Mouse (Mus musculus): ENCODE data around the gene Tgfbr1. TPM values are rescaled to one million over a fixed set of nuclear protein-coding genes. Genes with fewer than 3 reads are reported as not detected.
A peak's percentile ranks its signal among the peaks of the same experiment; 100 is the strongest.
"Not testable (repeated sequence)": the region's sequence is repeated elsewhere in the genome, so short reads cannot be mapped to it uniquely, and the experiment has no call there.

The Tgfbr1 gene
- polyA plus RNA-seq, 1 experiment, result 5.5 TPM

DNA sequence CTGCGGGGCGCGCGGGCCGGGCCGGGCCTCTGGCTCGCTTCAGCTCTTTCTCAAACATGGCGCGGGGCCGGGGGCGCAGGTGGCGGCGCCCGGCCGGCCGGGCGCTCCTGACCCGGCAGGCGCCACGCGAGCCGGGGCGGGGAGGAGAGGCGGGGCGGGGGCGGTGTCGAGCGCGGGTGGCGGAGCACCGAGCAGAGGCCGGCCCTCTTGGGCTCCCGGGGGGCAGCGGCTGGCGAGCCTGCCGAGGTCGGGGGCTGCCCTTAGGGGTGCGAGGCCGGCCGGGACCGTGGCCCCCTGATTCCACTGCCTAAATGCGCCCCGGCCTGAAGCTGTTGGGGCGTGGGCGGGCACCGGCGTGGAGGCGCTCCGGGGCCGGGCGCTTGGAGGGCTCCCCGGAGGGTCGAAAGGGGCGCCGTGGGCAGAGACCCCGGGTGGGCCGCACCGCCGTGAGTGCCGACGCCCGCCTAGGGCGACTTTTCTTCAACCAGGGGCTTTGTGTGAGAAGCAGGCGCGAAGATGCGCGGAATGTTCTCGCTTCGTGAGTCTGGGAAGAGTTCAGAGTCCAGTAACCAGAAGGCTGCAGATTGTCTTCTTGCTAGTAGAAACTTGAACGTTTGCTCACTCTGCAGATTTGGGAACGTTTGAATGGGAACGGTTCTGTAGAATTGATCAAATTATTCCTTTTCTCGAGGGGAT is 542 bp downstream of the Tgfbr1 start:
- Histone ChIP-seq H3K4me1 (ENCODE audit: control insufficient read depth, insufficient read depth, insufficient read length) (0 out of 2 replicates have a peak, but pooled peaks cover 6% of the 10 kb centered on the region), H3K4me3 (ENCODE audit: extremely low read depth, insufficient read depth, insufficient read length) (peak overlapping the region; percentile 94), H3K27me3 (ENCODE audit: control insufficient read depth, insufficient read depth, low read length) (no peaks in the 10 kb centered on the region; the same call in 1 of the 2 replicates), H3K27ac (ENCODE audit: insufficient read depth, low read length) (peak overlapping the region; percentile 86), H3K36me3 (ENCODE audit: control insufficient read depth, insufficient read depth, low read length) (no peaks in the 10 kb centered on the region)
- WGBS, result 2% methylated on average over 66 of the region's 73 CpGs
- peak in 1 of 2 experiments; percentile 58 for DNase-seq (ENCODE audit: low read depth in 1 of 2, low spot score in 2 of 2)
- TF ChIP-seq CTCF (IDR thresholded peaks at IDR 0.05; ENCODE audit: extremely low read depth, insufficient read depth, insufficient read length, insufficient replicate concordance) (no peak), POLR2A (IDR thresholded peaks at IDR 0.05; ENCODE audit: low read depth, low read length) (no peak)

GRCm38 (mm10) chr4:47354304-47354703 is 1.3 kb downstream of the Tgfbr1 start:
- Histone ChIP-seq H3K27me3 (ENCODE audit: control insufficient read depth, insufficient read depth, low read length) (no peaks in the 10 kb centered on the region; the same call in 1 of the 2 replicates), H3K4me1 (ENCODE audit: control insufficient read depth, insufficient read depth, insufficient read length) (0 out of 2 replicates have a peak, but pooled peaks cover 6% of the 10 kb centered on the region), H3K4me3 (ENCODE audit: extremely low read depth, insufficient read depth, insufficient read length) (no peak overlapping the region; the same call in 1 of the 2 replicates), H3K27ac (ENCODE audit: insufficient read depth, low read length) (no peak overlapping the region), H3K36me3 (ENCODE audit: control insufficient read depth, insufficient read depth, low read length) (no peaks in the 10 kb centered on the region)
- DNase-seq (ENCODE audit: low read depth in 1 of 2, low spot score in 2 of 2), result no peak
- TF ChIP-seq CTCF (IDR thresholded peaks at IDR 0.05; ENCODE audit: extremely low read depth, insufficient read depth, insufficient read length, insufficient replicate concordance), result no peak
- TF ChIP-seq POLR2A (IDR thresholded peaks at IDR 0.05; ENCODE audit: low read depth, low read length), result no peak
- WGBS, result 43% methylated on average over 3 of the region's 3 CpGs

DNA sequence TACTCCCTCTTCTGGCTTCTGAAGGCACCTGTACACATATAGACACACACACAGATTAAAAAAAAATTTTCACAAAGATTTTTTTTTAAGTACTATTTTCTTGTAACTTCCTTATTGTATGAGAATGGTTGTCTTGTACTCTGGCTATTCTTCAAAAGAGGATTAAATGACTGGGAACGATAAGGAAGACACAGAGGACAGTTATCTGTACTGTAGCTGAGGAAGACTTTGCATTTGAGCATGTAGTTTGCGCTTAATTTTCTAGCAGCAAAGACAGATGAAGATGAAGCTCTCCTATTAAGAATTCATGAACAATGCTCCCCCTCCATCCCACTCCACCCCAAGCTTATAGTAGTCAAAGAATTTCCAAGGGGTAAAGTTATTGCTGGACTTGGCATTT is 9.6 kb downstream of the Tgfbr1 start:
- no peak for DNase-seq (ENCODE audit: low read depth in 1 of 2, low spot score in 2 of 2)
- Histone ChIP-seq H3K4me1 (ENCODE audit: control insufficient read depth, insufficient read depth, insufficient read length) (no peaks in the 10 kb centered on the region; the same call in 1 of the 2 replicates), H3K27me3 (ENCODE audit: control insufficient read depth, insufficient read depth, low read length) (no peaks in the 10 kb centered on the region), H3K27ac (ENCODE audit: insufficient read depth, low read length) (no peak overlapping the region), H3K36me3 (ENCODE audit: control insufficient read depth, insufficient read depth, low read length) (no peaks in the 10 kb centered on the region), H3K4me3 (ENCODE audit: extremely low read depth, insufficient read depth, insufficient read length) (no peak overlapping the region)
- TF ChIP-seq CTCF (IDR thresholded peaks at IDR 0.05; ENCODE audit: extremely low read depth, insufficient read depth, insufficient read length, insufficient replicate concordance), result no peak
- no peak for TF ChIP-seq POLR2A (IDR thresholded peaks at IDR 0.05; ENCODE audit: low read depth, low read length)
- WGBS, result 86% methylated on average over 2 of the region's 2 CpGs

DNA sequence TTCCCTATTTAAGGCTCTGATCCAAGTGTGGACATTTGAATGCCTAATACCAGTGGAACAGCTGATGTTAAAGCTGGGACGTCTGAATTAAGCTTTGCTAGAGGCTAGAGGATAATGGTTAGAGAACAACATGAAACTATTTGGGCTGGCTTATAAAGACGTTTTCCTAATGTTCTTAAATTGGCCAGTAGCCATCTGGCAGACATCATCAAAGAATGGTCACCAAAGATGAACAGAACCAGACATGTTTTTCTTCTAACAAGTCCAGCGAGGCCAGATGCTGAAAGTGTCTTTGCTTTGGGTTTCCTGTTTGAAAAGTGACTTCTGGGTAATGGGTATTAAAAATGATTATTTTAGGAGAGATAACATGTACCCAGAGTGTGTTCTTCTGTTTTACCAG is 10.1 kb downstream of the Tgfbr1 start:
- H3K27ac ChIP-seq (ENCODE audit: insufficient read depth, low read length), result no peak overlapping the region
- TF ChIP-seq POLR2A (IDR thresholded peaks at IDR 0.05; ENCODE audit: low read depth, low read length) (no peak), CTCF (IDR thresholded peaks at IDR 0.05; ENCODE audit: extremely low read depth, insufficient read depth, insufficient read length, insufficient replicate concordance) (no peak)
- no peak for DNase-seq (ENCODE audit: low read depth in 1 of 2, low spot score in 2 of 2)
- H3K27me3 ChIP-seq (ENCODE audit: control insufficient read depth, insufficient read depth, low read length), result no peaks in the 10 kb centered on the region
- H3K36me3 ChIP-seq (ENCODE audit: control insufficient read depth, insufficient read depth, low read length), result no peaks in the 10 kb centered on the region
- 74% methylated on average over 3 of the region's 3 CpGs for WGBS
- H3K4me1 ChIP-seq (ENCODE audit: control insufficient read depth, insufficient read depth, insufficient read length), result no peaks in the 10 kb centered on the region; the same call in 1 of the 2 replicates
- H3K4me3 ChIP-seq (ENCODE audit: extremely low read depth, insufficient read depth, insufficient read length), result no peak overlapping the region

DNA sequence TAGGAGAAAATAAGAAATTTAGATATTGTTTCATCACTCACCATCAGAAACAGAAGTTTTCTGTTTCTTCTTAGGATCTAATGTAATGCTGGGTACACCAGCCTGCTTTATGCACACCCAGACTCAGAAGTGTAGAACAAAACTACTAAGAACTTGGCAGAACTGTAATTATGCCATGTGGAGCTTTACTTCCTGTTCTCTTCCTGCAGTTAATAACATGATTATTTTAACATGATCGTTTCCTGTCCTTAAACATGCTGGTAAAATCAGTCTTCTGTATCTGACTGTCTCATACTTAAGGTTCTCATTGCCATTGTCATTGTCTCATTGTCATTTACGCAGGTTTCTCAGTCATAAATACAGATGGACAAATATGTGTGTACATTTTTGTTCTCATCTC is 15.7 kb downstream of the Tgfbr1 start:
- no peaks in the 10 kb centered on the region; the same call in none of the 2 replicates for H3K4me1 ChIP-seq (ENCODE audit: control insufficient read depth, insufficient read depth, insufficient read length)
- H3K27ac ChIP-seq (ENCODE audit: insufficient read depth, low read length), result no peak overlapping the region
- DNase-seq (ENCODE audit: low read depth in 1 of 2, low spot score in 2 of 2), result no peak
- no peaks in the 10 kb centered on the region for H3K36me3 ChIP-seq (ENCODE audit: control insufficient read depth, insufficient read depth, low read length)
- 39% methylated on average over 2 of the region's 2 CpGs for WGBS
- no peaks in the 10 kb centered on the region for H3K27me3 ChIP-seq (ENCODE audit: control insufficient read depth, insufficient read depth, low read length)
- H3K4me3 ChIP-seq (ENCODE audit: extremely low read depth, insufficient read depth, insufficient read length), result no peak overlapping the region
- no peak for TF ChIP-seq POLR2A (IDR thresholded peaks at IDR 0.05; ENCODE audit: low read depth, low read length)
- no peak for TF ChIP-seq CTCF (IDR thresholded peaks at IDR 0.05; ENCODE audit: extremely low read depth, insufficient read depth, insufficient read length, insufficient replicate concordance)

DNA sequence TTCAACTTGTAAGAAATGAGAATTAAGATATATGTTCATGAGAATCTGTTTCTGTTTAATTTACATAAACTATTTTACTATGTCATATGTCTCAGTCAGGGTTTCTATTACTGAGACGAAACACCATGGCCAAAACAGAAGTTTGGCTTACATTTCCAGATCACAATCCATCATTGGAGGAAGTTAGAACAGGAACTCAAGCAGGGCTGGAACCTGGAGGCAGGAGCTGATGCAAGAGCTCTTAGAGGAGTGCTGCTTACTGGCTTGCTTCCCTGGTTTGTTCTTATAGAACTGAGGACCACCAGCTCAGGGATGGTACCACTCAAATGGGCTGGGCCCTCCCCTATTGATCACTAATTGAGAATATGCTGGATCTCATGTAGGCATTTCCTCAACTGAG is 25.7 kb downstream of the Tgfbr1 start:
- WGBS, result 48% methylated on average over 1 of the region's 1 CpGs
- Histone ChIP-seq H3K4me3 (ENCODE audit: extremely low read depth, insufficient read depth, insufficient read length) (no peak overlapping the region), H3K36me3 (ENCODE audit: control insufficient read depth, insufficient read depth, low read length) (no peaks in the 10 kb centered on the region), H3K4me1 (ENCODE audit: control insufficient read depth, insufficient read depth, insufficient read length) (peaks cover 2% of the 10 kb centered on the region; the same call in 1 of the 2 replicates), H3K27me3 (ENCODE audit: control insufficient read depth, insufficient read depth, low read length) (no peaks in the 10 kb centered on the region), H3K27ac (ENCODE audit: insufficient read depth, low read length) (no peak overlapping the region)
- DNase-seq (ENCODE audit: low read depth in 1 of 2, low spot score in 2 of 2), result no peak
- TF ChIP-seq POLR2A (IDR thresholded peaks at IDR 0.05; ENCODE audit: low read depth, low read length) (no peak), CTCF (IDR thresholded peaks at IDR 0.05; ENCODE audit: extremely low read depth, insufficient read depth, insufficient read length, insufficient replicate concordance) (no peak)

DNA sequence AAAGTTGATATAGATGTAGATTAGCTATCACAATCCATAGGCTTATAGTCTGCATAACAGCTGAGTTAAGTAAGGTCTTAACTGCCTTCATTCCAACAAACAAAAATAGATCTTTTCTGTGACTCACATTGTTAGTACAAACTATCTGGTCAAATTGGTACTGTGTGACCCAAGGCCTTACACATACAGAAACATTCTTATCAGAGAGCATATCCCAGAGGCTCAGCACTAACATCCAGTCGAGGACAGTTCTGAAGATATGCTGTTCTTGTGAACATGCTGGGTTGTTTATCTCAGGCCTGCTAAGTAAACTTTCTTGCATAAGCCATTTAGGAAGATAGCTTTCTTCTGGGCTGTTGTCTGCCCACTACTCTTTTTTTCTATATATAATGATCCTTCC is 29.4 kb downstream of the Tgfbr1 start:
- DNase-seq (ENCODE audit: low read depth in 1 of 2, low spot score in 2 of 2), result no peak
- Histone ChIP-seq H3K27ac (ENCODE audit: insufficient read depth, low read length) (no peak overlapping the region), H3K4me1 (ENCODE audit: control insufficient read depth, insufficient read depth, insufficient read length) (peaks cover 2% of the 10 kb centered on the region; the same call in 1 of the 2 replicates), H3K36me3 (ENCODE audit: control insufficient read depth, insufficient read depth, low read length) (no peaks in the 10 kb centered on the region), H3K4me3 (ENCODE audit: extremely low read depth, insufficient read depth, insufficient read length) (no peak overlapping the region), H3K27me3 (ENCODE audit: control insufficient read depth, insufficient read depth, low read length) (no peaks in the 10 kb centered on the region)
- WGBS, result 73% methylated on average over 1 of the region's 1 CpGs
- TF ChIP-seq CTCF (IDR thresholded peaks at IDR 0.05; ENCODE audit: extremely low read depth, insufficient read depth, insufficient read length, insufficient replicate concordance) (no peak), POLR2A (IDR thresholded peaks at IDR 0.05; ENCODE audit: low read depth, low read length) (no peak)

DNA sequence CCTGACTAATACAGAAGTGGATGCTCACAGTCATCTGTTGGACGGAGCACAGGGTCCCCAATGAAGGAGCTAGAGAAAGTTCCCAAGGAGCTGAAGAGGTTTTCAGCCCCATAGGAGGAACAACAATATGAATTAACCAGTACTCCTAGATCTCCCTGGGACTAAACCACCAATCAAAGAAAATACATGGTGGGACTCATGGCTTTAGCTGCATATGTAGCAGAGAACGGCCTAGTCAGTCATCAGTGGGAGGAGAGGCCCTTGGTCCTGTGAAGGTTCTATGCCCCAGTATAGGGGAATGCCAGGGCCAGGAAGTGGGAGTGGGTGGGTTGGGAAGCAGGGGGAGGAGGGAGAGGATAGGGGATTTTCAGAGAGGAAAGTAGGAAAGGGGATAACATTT is 38.9 kb downstream of the Tgfbr1 start:
- H3K4me3 ChIP-seq (ENCODE audit: extremely low read depth, insufficient read depth, insufficient read length); H3K27me3 ChIP-seq (ENCODE audit: control insufficient read depth, insufficient read depth, low read length); H3K36me3 ChIP-seq (ENCODE audit: control insufficient read depth, insufficient read depth, low read length); DNase-seq (ENCODE audit: low read depth in 1 of 2, low spot score in 2 of 2); H3K4me1 ChIP-seq (ENCODE audit: control insufficient read depth, insufficient read depth, insufficient read length); H3K27ac ChIP-seq (ENCODE audit: insufficient read depth, low read length): not testable (repeated sequence)
- 91% methylated on average over 2 of the region's 2 CpGs for WGBS

Data from spleen, adult 2 months (tissue).